Mouse (Mus musculus): ENCODE results near the gene Slc38a4. TPM values are rescaled to one million over a fixed set of nuclear protein-coding genes. Genes with fewer than 3 reads are reported as not detected.
A peak's percentile ranks its signal among the peaks of the same experiment; 100 is the strongest.

Slc38a4 gene
- total and polyA plus RNA-seq, 2 experiments: 659 to 1,197 TPM

DNA sequence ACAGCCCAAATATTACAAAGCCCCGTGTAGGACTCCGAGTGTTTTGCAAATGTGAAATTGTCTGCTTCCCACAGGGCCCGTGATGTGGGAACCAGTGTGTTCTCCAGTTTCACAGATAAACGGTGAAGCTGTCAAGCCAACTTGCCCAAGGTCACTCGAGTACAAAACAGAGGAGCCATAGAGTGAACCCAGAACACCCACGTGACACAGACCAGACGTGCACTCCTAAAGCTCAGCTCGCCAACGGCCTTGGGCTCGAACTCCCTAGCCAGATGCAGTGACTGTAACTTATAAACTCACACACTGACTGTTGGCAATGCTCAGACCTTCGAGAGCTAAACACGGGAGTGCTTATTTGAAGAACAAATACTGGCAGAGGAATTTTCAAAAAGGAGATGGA, 5.3 kb downstream of the Slc38a4 start:
- Histone ChIP-seq H3K4me3 (ENCODE audit: insufficient read depth, low read depth, low read length) (no peak overlapping the region), H3K36me3 (ENCODE audit: control insufficient read depth, insufficient read depth, low read length) (0 out of 2 replicates have a peak, but pooled peaks cover 3% of the 10 kb centered on the region), H3K27me3 (ENCODE audit: control insufficient read depth, insufficient read depth, low read length) (no peaks in the 10 kb centered on the region), H3K9ac (ENCODE audit: low read depth, low read length) (peak overlapping the region; percentile 10; the same call in 1 of the 2 replicates), H3K4me1 (ENCODE audit: control insufficient read depth, insufficient read depth, low read length) (peaks cover 17% of the 10 kb centered on the region), H3K79me2 (ENCODE audit: control insufficient read depth, insufficient read depth, low read length) (peaks cover 4% of the 10 kb centered on the region; the same call in 1 of the 2 replicates), H3K27ac (replicated peaks; ENCODE audit: insufficient read depth, low read depth, low read length) (peak overlapping the region; percentile 81)
- TF ChIP-seq POLR2A (IDR thresholded peaks at IDR 0.05; ENCODE audit: extremely low read depth, insufficient read depth, low read length): no peak
- peak; percentile 86 for DNase-seq (ENCODE audit: extremely low read depth, low read depth, low spot score)
- 18% methylated on average over 12 of the region's 12 CpGs for WGBS

DNA sequence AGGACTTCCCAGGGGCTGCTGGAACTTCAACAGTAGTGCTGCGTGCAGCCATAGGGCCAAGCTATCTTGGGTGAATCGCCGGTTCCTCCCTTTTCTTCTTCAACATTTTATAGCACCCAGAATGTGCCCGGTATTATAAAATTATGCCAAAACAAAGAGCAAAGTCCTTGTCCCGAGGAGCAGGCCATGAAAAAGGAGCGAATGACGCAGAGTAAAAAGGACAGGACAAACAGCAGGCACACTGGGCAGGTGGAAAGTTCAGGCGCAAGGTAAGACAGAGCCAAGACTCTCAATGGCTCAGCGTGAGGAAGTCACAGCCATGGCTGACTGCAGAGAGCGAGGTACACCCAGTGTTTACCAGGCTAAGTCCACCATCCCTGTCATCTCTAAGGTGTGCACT, 5.7 kb downstream of the Slc38a4 start:
- Histone ChIP-seq H3K27ac (replicated peaks; ENCODE audit: insufficient read depth, low read depth, low read length) (peak overlapping the region; percentile 81), H3K79me2 (ENCODE audit: control insufficient read depth, insufficient read depth, low read length) (peaks cover 4% of the 10 kb centered on the region; the same call in 1 of the 2 replicates), H3K9ac (ENCODE audit: low read depth, low read length) (peak overlapping the region; percentile 70), H3K36me3 (ENCODE audit: control insufficient read depth, insufficient read depth, low read length) (0 out of 2 replicates have a peak, but pooled peaks cover 3% of the 10 kb centered on the region), H3K4me3 (ENCODE audit: insufficient read depth, low read depth, low read length) (peak overlapping the region; percentile 51), H3K4me1 (ENCODE audit: control insufficient read depth, insufficient read depth, low read length) (peaks cover 18% of the 10 kb centered on the region), H3K27me3 (ENCODE audit: control insufficient read depth, insufficient read depth, low read length) (no peaks in the 10 kb centered on the region)
- TF ChIP-seq POLR2A (IDR thresholded peaks at IDR 0.05; ENCODE audit: extremely low read depth, insufficient read depth, low read length) (no peak), CTCF (IDR thresholded peaks at IDR 0.05; ENCODE audit: low read depth, low read length) (no peak)
- WGBS: 26% methylated on average over 10 of the region's 10 CpGs
- DNase-seq (ENCODE audit: extremely low read depth, low read depth, low spot score): peak; percentile 97

DNA sequence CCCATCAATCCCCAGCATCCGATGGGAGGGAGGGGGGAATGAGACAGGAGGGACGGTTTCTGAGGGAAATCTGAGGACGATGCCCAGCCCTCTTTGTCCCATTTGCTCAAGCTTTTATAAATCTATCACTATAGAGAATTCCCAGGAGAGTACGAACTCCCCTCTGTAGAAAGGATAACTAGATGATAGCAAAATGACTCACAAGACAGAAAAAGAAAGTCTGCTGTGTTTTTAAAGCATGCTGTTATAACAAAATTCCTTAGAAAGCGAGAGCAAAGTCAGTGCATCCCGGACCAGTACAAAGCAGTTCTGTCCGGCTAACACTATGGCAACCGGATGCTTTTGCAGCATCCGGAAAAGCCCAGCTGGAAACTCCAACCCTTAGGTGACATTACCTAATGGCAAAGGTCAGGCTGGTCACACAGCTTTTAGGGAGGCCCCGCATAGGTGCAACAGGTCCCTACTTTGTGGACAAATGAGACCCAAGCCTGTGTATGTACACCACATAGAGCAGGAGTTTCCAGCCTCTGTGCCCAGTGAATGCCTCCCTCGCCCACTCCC, 6.4 kb downstream of the Slc38a4 start:
- no peak for TF ChIP-seq CTCF (IDR thresholded peaks at IDR 0.05; ENCODE audit: low read depth, low read length)
- 0 out of 2 replicates have a peak, but pooled peaks have one; percentile 4 for TF ChIP-seq POLR2A (IDR thresholded peaks at IDR 0.05; ENCODE audit: extremely low read depth, insufficient read depth, low read length)
- Histone ChIP-seq H3K27ac (replicated peaks; ENCODE audit: insufficient read depth, low read depth, low read length) (peak overlapping the region; percentile 81), H3K4me1 (ENCODE audit: control insufficient read depth, insufficient read depth, low read length) (peaks cover 20% of the 10 kb centered on the region), H3K79me2 (ENCODE audit: control insufficient read depth, insufficient read depth, low read length) (peaks cover 4% of the 10 kb centered on the region; the same call in 1 of the 2 replicates), H3K4me3 (ENCODE audit: insufficient read depth, low read depth, low read length) (peak overlapping the region; percentile 51), H3K36me3 (ENCODE audit: control insufficient read depth, insufficient read depth, low read length) (0 out of 2 replicates have a peak, but pooled peaks cover 3% of the 10 kb centered on the region), H3K27me3 (ENCODE audit: control insufficient read depth, insufficient read depth, low read length) (no peaks in the 10 kb centered on the region), H3K9ac (ENCODE audit: low read depth, low read length) (peak overlapping the region; percentile 70)
- 42% methylated on average over 11 of the region's 11 CpGs for WGBS
- DNase-seq (ENCODE audit: extremely low read depth, low read depth, low spot score): peak; percentile 76

DNA sequence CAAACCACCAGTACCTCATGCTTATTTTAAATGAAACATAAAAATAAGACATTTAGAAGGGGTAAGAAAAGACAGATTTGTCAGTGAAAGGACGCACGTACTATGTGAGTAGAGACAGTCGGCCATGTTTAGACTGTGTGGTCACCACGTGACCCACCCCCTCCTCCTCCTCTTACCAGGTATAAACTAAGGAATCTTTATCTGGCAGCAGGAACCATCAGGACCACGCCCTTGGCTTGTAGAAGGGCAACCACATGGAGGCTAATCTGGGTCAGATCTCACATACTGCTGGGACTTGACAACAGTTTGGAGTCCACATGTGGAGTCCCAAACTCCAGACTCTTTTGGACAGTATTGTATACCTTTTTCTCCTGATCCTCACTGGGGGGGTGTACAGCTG, 7.5 kb downstream of the Slc38a4 start:
- WGBS: 80% methylated on average over 5 of the region's 5 CpGs
- no peak for TF ChIP-seq POLR2A (IDR thresholded peaks at IDR 0.05; ENCODE audit: extremely low read depth, insufficient read depth, low read length)
- no peak for TF ChIP-seq CTCF (IDR thresholded peaks at IDR 0.05; ENCODE audit: low read depth, low read length)
- no peak overlapping the region; the same call in 1 of the 2 replicates for H3K4me3 ChIP-seq (ENCODE audit: insufficient read depth, low read depth, low read length)

DNA sequence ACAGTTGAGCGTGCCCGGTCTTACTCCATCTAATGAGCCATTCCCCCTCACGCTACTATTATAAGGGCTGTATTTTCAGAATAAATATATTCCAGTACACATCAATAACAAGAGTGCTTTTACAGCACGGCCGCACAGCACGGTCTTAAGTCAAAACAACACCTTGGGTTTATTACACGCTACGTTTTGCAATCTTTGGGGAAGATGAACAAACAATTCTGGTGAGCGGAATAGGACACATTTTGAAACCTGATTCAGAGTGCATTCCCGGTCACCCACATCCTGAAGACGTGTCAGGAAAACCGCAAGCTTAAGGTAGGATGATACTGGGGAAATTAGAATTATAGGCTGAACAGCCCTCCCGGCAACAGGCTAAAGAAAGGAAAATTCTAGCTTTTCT, 11.8 kb downstream of the Slc38a4 start:
- Histone ChIP-seq H3K27me3 (ENCODE audit: control insufficient read depth, insufficient read depth, low read length) (no peaks in the 10 kb centered on the region), H3K27ac (replicated peaks; ENCODE audit: insufficient read depth, low read depth, low read length) (peak overlapping the region; percentile 88), H3K4me3 (ENCODE audit: insufficient read depth, low read depth, low read length) (peak overlapping the region; percentile 20; the same call in 1 of the 2 replicates), H3K36me3 (ENCODE audit: control insufficient read depth, insufficient read depth, low read length) (peaks cover 3% of the 10 kb centered on the region; the same call in 1 of the 2 replicates), H3K9ac (ENCODE audit: low read depth, low read length) (no peak overlapping the region; the same call in 1 of the 2 replicates), H3K4me1 (ENCODE audit: control insufficient read depth, insufficient read depth, low read length) (peaks cover 37% of the 10 kb centered on the region), H3K79me2 (ENCODE audit: control insufficient read depth, insufficient read depth, low read length) (peaks cover 2% of the 10 kb centered on the region; the same call in 1 of the 2 replicates)
- DNase-seq (ENCODE audit: extremely low read depth, low read depth, low spot score): peak; percentile 95
- no peak for TF ChIP-seq CTCF (IDR thresholded peaks at IDR 0.05; ENCODE audit: low read depth, low read length)
- no peak for TF ChIP-seq POLR2A (IDR thresholded peaks at IDR 0.05; ENCODE audit: extremely low read depth, insufficient read depth, low read length)
- 43% methylated on average over 13 of the region's 13 CpGs for WGBS

More for the DNA sequence above, 7.5 kb downstream of the Slc38a4 start:
- Histone ChIP-seq H3K36me3 (ENCODE audit: control insufficient read depth, insufficient read depth, low read length) (0 out of 2 replicates have a peak, but pooled peaks cover 3% of the 10 kb centered on the region), H3K79me2 (ENCODE audit: control insufficient read depth, insufficient read depth, low read length) (peaks cover 4% of the 10 kb centered on the region; the same call in 1 of the 2 replicates), H3K4me1 (ENCODE audit: control insufficient read depth, insufficient read depth, low read length) (peaks cover 23% of the 10 kb centered on the region), H3K27ac (replicated peaks; ENCODE audit: insufficient read depth, low read depth, low read length) (peak overlapping the region; percentile 62), H3K9ac (ENCODE audit: low read depth, low read length) (peak overlapping the region; percentile 49), H3K27me3 (ENCODE audit: control insufficient read depth, insufficient read depth, low read length) (no peaks in the 10 kb centered on the region)
- DNase-seq (ENCODE audit: extremely low read depth, low read depth, low spot score): peak; percentile 62
